Mouse (Mus musculus): ENCODE results near the gene Galm.
"Not testable (repeated sequence)": the region's sequence is repeated elsewhere in the genome, so short reads cannot be mapped to it uniquely, and the experiment has no call there.

The Galm gene

GRCm38 (mm10) chr17:80165741-80166140 is 38.5 kb downstream of the Galm start:
- no peak for DNase-seq (ENCODE audit: extremely low read depth, low read depth)

GRCm38 (mm10) chr17:80166346-80166745 is 39.1 kb downstream of the Galm start:
- DNase-seq (ENCODE audit: extremely low read depth, low read depth): no peak

- DNase-seq (ENCODE audit: extremely low read depth, low read depth): no peak
These were observed 40.2 kb downstream of the Galm start for GRCm38 (mm10) chr17:80167436-80167835.

- no peak for DNase-seq (ENCODE audit: extremely low read depth, low read depth)
These were observed 40.6 kb downstream of the Galm start for GRCm38 (mm10) chr17:80167851-80168251.

- DNase-seq (ENCODE audit: extremely low read depth, low read depth): no peak
These were observed 41.3 kb downstream of the Galm start for GRCm38 (mm10) chr17:80168425-80169182.

- DNase-seq (ENCODE audit: extremely low read depth, low read depth): no peak
These were observed 42.5 kb downstream of the Galm start for GRCm38 (mm10) chr17:80169792-80170191.

- DNase-seq (ENCODE audit: extremely low read depth, low read depth): no peak
These were observed 43.7 kb downstream of the Galm start for GRCm38 (mm10) chr17:80170951-80171350.

GRCm38 (mm10) chr17:80171948-80172347 is 44.7 kb downstream of the Galm start:
- DNase-seq (ENCODE audit: extremely low read depth, low read depth): no peak

- no peak for DNase-seq (ENCODE audit: extremely low read depth, low read depth)
These were observed 45.5 kb downstream of the Galm start for GRCm38 (mm10) chr17:80172761-80173160.

- DNase-seq (ENCODE audit: extremely low read depth, low read depth): no peak
These were observed 46.4 kb downstream of the Galm start for GRCm38 (mm10) chr17:80173708-80174107.

GRCm38 (mm10) chr17:80174146-80174545 is 46.9 kb downstream of the Galm start:
- DNase-seq (ENCODE audit: extremely low read depth, low read depth): no peak

- DNase-seq (ENCODE audit: extremely low read depth, low read depth): no peak
These were observed 47.6 kb downstream of the Galm start for GRCm38 (mm10) chr17:80174699-80175385.

GRCm38 (mm10) chr17:80175386-80175739 is 48.1 kb downstream of the Galm start:
- no peak for DNase-seq (ENCODE audit: extremely low read depth, low read depth)

- no peak for DNase-seq (ENCODE audit: extremely low read depth, low read depth)
These were observed 48.7 kb downstream of the Galm start for GRCm38 (mm10) chr17:80175966-80176365.

- not testable (repeated sequence) for DNase-seq (ENCODE audit: extremely low read depth, low read depth)
These were observed 51.6 kb downstream of the Galm start for GRCm38 (mm10) chr17:80178846-80179245.

- peak; percentile 62 for DNase-seq (ENCODE audit: extremely low read depth, low read depth)
These were observed 52.7 kb downstream of the Galm start for GRCm38 (mm10) chr17:80179959-80180358.

- DNase-seq (ENCODE audit: extremely low read depth, low read depth): no peak
These were observed 53.2 kb downstream of the Galm start for GRCm38 (mm10) chr17:80180468-80180867.

GRCm38 (mm10) chr17:80183615-80184014 is 56.3 kb downstream of the Galm start:
- DNase-seq (ENCODE audit: extremely low read depth, low read depth): no peak

- no peak for DNase-seq (ENCODE audit: extremely low read depth, low read depth)
These were observed 65.8 kb downstream of the Galm start for GRCm38 (mm10) chr17:80193075-80193474.

GRCm38 (mm10) chr17:80199160-80199778 is 72.0 kb downstream of the Galm start:
- DNase-seq (ENCODE audit: extremely low read depth, low read depth): no peak

GRCm38 (mm10) chr17:80205657-80206056 is 78.4 kb downstream of the Galm start:
- no peak for DNase-seq (ENCODE audit: extremely low read depth, low read depth)

- no peak for DNase-seq (ENCODE audit: extremely low read depth, low read depth)
These were observed 79.0 kb downstream of the Galm start for GRCm38 (mm10) chr17:80206301-80206670.
